Mouse (Mus musculus) hindbrain, postnatal 0 days (tissue): ENCODE measurements around the gene Soat2. TPM values are rescaled to one million over a fixed set of nuclear protein-coding genes. Genes with fewer than 3 reads are reported as not detected.

Source experiments
- ATAC-seq: fragments of 200-750 bp; cut with Nextera tagmentation; 2 replicates; pipeline ENCODE4 v1.8.0; 2017; ENCODE audit warnings: mild to moderate bottlenecking, moderate TSS enrichment, moderate library complexity
- DNase-seq: peaks from one replicate; pipeline ENCODE4 v3.0.0-alpha.2; 2015; ENCODE audit warnings: low spot score
- H3K27ac ChIP-seq: fragments of 300-500 bp; sonication (generic); 2 replicates; pipeline ENCODE4 v1.5.1; 2014; ENCODE audit warnings: mild to moderate bottlenecking
- H3K27me3 ChIP-seq: fragments of 300-500 bp; sonication (generic); 2 replicates; pipeline ENCODE4 v1.6.1; 2014; ENCODE audit warnings: low read length, mixed read lengths; ENCODE audit not compliant: insufficient read depth
- H3K36me3 ChIP-seq: fragments of 300-500 bp; sonication (generic); 2 replicates; pipeline ENCODE4 v1.6.1; 2014; ENCODE audit warnings: low read length, mixed read lengths; ENCODE audit not compliant: insufficient read depth
- H3K4me1 ChIP-seq: fragments of 300-500 bp; sonication (generic); 2 replicates; pipeline ENCODE4 v1.6.1; 2014; ENCODE audit warnings: antibody characterized with exemption, low read length, mixed read lengths; ENCODE audit not compliant: insufficient read depth
- H3K4me2 ChIP-seq: fragments of 300-500 bp; sonication (generic); 2 replicates; pipeline ENCODE4 v1.6.1; 2014; ENCODE audit warnings: low read depth, mild to moderate bottlenecking, low read length, moderate library complexity, mixed read lengths
- H3K4me3 ChIP-seq: fragments of 300-500 bp; sonication (generic); 2 replicates; pipeline ENCODE4 v1.5.1; 2014; ENCODE audit warnings: low read length
- H3K9ac ChIP-seq: fragments of 300-500 bp; sonication (generic); replicated peaks from 2 replicates; pipeline ENCODE4 v1.6.1; 2014; ENCODE audit warnings: mild to moderate bottlenecking, low read length, moderate library complexity, mixed read lengths
- H3K9me3 ChIP-seq: fragments of 300-500 bp; sonication (generic); 2 replicates; pipeline ENCODE4 v1.6.1; 2016; ENCODE audit warnings: low read length, mixed read lengths
- CTCF ChIP-seq: IDR thresholded peaks from 2 replicates; pipeline ENCODE4 v1.5.1; 2016; ENCODE audit warnings: antibody characterized with exemption, control low read depth, low read depth
- WGBS: fragments of 180-500 bp; shearing (Covaris S2); extraction: QIAGEN DNeasy Blood & Tissue Kit; methylation state at CpG from one replicate; pipeline ENCODE4 v1.1.7; 2014; 5-methylcytosine and 5-hydroxymethylcytosine counted together
- polyA plus RNA-seq: library from polyadenylated mRNA; unstranded; fragments of >200 nt; fragmentation: Nextera tagmentation; extraction: Ambion mirVana; gene quantifications from 2 replicates; pipeline ENCODE4 v1.2.1, GENCODE M21; 2015
- total RNA-seq: library from RNA; depleted of rRNA; stranded (reverse); fragments of >200 nt; gene quantifications from 2 replicates; pipeline ENCODE4 v1.2.3, GENCODE M21; 2014

The Soat2 gene
- total and polyA plus RNA-seq, 2 experiments from 2014 or later, result 0.09 to 0.16 TPM

DNA sequence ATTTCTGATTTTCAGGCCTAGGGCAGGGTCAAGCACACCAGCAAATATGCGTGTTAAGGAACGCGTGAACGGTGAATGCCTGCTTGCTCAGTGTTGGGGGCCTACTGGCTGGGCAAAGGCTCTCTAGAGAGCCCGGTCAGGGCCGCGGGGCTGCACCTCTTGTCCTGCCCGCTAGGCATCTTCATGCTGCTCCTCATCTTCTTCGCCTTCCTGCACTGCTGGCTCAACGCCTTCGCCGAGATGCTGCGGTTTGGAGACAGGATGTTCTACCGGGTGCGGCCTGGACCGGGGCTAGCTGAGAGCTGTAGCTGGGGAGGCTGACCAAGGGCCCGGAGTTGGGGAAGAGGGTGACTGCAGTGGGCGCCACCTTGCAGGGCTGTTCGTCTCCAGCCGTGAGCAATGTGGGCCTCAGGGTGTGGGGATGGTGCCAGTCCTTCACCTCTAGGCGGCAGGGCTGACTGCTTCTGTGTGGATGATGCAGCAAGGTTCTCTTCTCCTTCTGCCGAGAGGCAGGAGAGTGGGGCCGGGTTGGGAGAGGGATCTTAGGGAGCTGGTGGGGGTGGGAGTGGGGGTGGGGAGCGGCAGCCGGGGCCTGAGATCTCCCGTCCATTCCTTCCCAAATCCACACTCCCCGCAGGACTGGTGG lies 10.2 kb downstream of the Soat2 start:
- Histone ChIP-seq H3K4me3 (no peak overlapping the region), H3K27ac (no peak overlapping the region), H3K36me3 (no peaks in the 10 kb centered on the region), H3K9me3 (no peaks in the 10 kb centered on the region), H3K27me3 (no peaks in the 10 kb centered on the region), H3K9ac (no peak overlapping the region), H3K4me2 (no peak overlapping the region), H3K4me1 (0 out of 2 replicates have a peak, but pooled peaks cover 4% of the 10 kb centered on the region)
- DNase-seq, result no peak
- 69% methylated on average over 27 of the region's 27 CpGs for WGBS
- no peak for TF ChIP-seq CTCF
- ATAC-seq, result no peak

DNA sequence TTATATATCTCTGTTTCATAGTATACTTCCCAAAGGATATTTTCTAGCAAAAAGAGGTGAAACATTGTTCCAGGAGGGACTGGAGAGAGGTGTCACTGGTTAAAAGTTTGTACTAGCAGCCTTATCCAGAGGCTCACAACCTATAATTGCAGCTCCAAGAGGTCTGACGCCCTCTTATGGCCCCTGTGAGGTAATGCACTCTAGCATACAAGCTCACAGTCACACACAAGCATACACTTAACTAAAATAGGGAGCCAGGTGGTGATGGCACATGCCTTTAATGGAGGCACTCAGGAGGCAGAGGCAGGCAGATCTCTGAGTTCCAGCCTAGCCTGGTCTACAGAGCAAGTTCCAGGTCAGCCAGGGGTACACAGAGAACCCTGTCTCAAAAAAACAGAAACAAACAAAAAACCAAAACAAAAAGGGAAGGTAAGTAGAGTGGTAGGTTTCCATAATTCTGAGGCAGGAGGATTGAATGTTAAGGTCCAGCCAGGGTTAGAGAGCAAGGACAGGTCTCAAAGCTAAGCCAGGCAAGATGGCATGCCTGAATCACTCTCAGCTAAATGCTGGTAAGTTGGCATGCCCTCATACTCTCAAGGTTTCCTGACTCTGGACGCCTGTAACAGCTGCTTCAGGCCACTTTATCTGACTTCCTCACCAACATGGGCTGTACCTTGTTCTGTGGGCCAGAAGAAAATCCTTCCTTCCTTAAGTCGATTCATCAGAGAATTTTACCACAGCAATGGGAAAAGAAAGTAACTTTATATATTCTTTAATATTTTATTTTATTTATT lies 13.8 kb downstream of the Soat2 start:
- TF ChIP-seq CTCF, result no peak
- Histone ChIP-seq H3K4me1 (no peaks in the 10 kb centered on the region), H3K4me3 (no peak overlapping the region), H3K36me3 (no peaks in the 10 kb centered on the region), H3K27me3 (no peaks in the 10 kb centered on the region), H3K9me3 (no peaks in the 10 kb centered on the region), H3K9ac (no peak overlapping the region), H3K4me2 (no peak overlapping the region), H3K27ac (no peak overlapping the region)
- DNase-seq (no peak), ATAC-seq (no peak)
- WGBS, result 72% methylated on average over 3 of the region's 3 CpGs

DNA sequence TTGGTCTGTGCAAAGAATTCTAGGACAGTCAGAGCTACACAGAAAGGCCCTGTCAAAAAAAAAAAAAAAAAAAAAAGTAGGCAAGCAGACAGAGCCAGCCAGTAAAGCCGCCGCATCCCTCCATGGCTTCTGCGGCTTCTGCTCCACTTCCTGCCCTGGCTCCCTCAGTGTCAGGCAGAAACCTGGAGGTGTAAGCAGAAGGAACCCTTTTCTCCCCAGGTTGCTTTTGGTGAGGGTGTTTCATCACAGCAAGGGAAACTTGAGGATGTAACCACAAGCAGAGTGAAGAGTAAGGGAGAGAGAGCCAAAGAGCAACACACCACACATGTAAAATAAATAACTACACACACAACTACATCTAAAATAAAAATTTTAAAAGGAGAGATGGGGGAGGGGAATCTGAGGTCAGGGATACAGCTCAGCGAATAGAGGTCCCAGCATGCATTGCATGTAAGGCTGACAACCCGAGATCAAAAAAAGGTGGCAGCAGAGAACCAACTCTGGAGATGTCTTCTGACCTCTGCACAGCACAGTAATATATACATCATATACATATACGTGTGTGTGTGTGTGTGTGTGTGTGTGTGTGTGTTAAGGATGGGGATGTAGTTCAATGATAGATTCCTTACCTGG lies 15.3 kb downstream of the Soat2 start:
- DNase-seq, result no peak
- Histone ChIP-seq H3K4me3 (no peak overlapping the region), H3K27ac (no peak overlapping the region), H3K27me3 (no peaks in the 10 kb centered on the region), H3K9ac (no peak overlapping the region), H3K36me3 (no peaks in the 10 kb centered on the region), H3K9me3 (no peaks in the 10 kb centered on the region), H3K4me2 (no peak overlapping the region), H3K4me1 (no peaks in the 10 kb centered on the region)
- WGBS, result 49% methylated on average over 6 of the region's 6 CpGs
- ATAC-seq, result no peak
- TF ChIP-seq CTCF, result no peak

DNA sequence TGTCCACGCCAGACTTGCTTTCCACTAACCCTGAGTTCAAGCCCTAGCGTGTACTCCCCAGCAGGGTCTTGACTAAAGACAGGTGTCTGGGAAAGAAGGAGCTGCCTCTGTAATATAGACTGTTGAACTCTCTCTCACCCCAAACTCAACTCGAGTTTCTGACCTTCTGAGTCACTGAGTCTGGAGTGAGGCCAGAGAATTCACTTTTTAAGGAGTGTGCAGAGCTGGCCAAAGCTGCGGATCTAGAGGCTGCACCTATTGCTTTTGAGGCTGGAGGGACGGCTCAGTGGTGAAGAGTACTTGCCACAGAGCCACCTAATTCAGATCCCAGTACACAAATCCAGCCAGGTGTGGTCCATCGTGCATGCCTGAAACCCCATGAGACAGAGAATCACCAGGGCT lies 17.3 kb downstream of the Soat2 start:
- ATAC-seq (no peak), DNase-seq (no peak)
- Histone ChIP-seq H3K4me1 (no peaks in the 10 kb centered on the region), H3K9ac (no peak overlapping the region), H3K27ac (no peak overlapping the region), H3K9me3 (no peaks in the 10 kb centered on the region), H3K4me3 (no peak overlapping the region), H3K27me3 (no peaks in the 10 kb centered on the region), H3K4me2 (no peak overlapping the region), H3K36me3 (no peaks in the 10 kb centered on the region)
- 57% methylated on average over 6 of the region's 6 CpGs for WGBS
- no peak for TF ChIP-seq CTCF

DNA sequence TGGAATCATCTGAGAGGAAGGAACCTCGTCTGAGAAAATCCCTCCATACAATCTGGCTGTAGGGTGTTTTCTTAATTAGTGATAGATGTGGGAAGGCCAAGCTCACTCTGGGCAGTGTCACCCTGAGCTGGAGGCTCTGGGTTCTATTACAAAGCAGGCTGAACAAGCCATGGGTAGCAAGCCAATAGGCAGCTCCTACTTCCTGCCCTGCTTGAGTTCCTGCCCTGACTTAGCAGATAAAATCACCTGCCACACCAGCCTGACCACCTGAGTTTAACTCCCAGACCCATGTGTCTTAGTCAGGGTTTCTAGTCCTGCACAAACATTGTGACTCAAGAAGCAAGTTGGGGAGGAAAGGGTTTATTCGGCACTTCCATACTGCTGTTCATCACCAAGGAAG lies 18.7 kb downstream of the Soat2 start:
- no peaks in the 10 kb centered on the region for H3K9me3 ChIP-seq
- no peaks in the 10 kb centered on the region for H3K4me1 ChIP-seq
- WGBS, result 83% methylated on average over 2 of the region's 2 CpGs
- H3K36me3 ChIP-seq, result no peaks in the 10 kb centered on the region
- no peak overlapping the region for H3K9ac ChIP-seq
- no peak for TF ChIP-seq CTCF
- H3K4me3 ChIP-seq, result no peak overlapping the region
- ATAC-seq (no peak), DNase-seq (no peak)
- H3K27me3 ChIP-seq, result no peaks in the 10 kb centered on the region
- H3K4me2 ChIP-seq, result no peak overlapping the region
- no peak overlapping the region for H3K27ac ChIP-seq

DNA sequence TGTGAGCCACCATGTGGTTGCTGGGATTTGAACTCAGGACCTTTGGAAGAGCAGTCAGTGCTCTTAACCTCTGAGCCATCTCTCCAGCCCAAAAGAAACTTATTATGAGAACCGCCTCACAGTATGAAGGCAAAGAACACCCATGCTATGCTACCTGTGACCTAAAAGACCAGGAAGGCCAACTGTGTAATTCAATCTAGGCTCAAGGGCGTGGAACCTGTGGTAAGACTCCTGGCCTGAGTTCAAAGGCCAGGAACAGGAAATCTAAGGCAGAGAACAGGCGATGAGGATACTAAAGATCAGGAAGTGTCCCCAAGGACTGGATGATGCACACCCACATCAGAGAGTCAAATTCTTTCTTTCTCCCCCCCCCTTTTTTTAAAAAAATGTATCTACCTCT lies 23.3 kb downstream of the Soat2 start:
- H3K27me3 ChIP-seq, result no peaks in the 10 kb centered on the region
- DNase-seq (no peak), ATAC-seq (no peak)
- H3K27ac ChIP-seq, result no peak overlapping the region
- H3K36me3 ChIP-seq, result no peaks in the 10 kb centered on the region
- H3K9ac ChIP-seq, result no peak overlapping the region
- whole genome bisulfite sequencing, result 90% methylated on average over 3 of the region's 3 CpGs
- TF ChIP-seq CTCF, result no peak
- H3K9me3 ChIP-seq, result no peaks in the 10 kb centered on the region
- H3K4me3 ChIP-seq, result no peak overlapping the region
- H3K4me1 ChIP-seq, result no peaks in the 10 kb centered on the region
- no peak overlapping the region for H3K4me2 ChIP-seq
